Mouse (Mus musculus) limb, embryonic 14.5 days (tissue): ENCODE data around the gene Fastk. TPM values are rescaled to one million over a fixed set of nuclear protein-coding genes. Genes with fewer than 3 reads are reported as not detected.

Experiments used
- ATAC-seq: fragments of 200-750 bp; cut with Nextera tagmentation; 2 replicates; pipeline ENCODE4 v1.8.0; 2017; ENCODE audit warnings: low read depth, moderate number of reproducible peaks, moderate TSS enrichment; ENCODE audit not compliant: low FRiP score
- DNase-seq: peaks from one replicate; pipeline ENCODE4 v3.0.0-alpha.2; 2015; ENCODE audit warnings: low spot score
- H3K27ac ChIP-seq: fragments of 300-500 bp; sonication (generic); replicated peaks from 2 replicates; pipeline ENCODE4 v1.5.1; 2014; ENCODE audit warnings: low read depth, mild to moderate bottlenecking, low read length, moderate library complexity, mixed read lengths
- H3K27me3 ChIP-seq: fragments of 300-500 bp; sonication (generic); 2 replicates; pipeline ENCODE4 v1.6.1; 2014; ENCODE audit warnings: low read length, mixed read lengths; ENCODE audit not compliant: control insufficient read depth, insufficient read depth
- H3K36me3 ChIP-seq: fragments of 300-500 bp; sonication (generic); 2 replicates; pipeline ENCODE4 v1.6.1; 2014; ENCODE audit warnings: mild to moderate bottlenecking, low read length, moderate library complexity, mixed read lengths; ENCODE audit not compliant: control insufficient read depth, insufficient read depth
- H3K4me1 ChIP-seq: fragments of 300-500 bp; sonication (generic); 2 replicates; pipeline ENCODE4 v1.6.1; 2014; ENCODE audit warnings: antibody characterized with exemption, low read length, mixed read lengths; ENCODE audit not compliant: control insufficient read depth, insufficient read depth
- H3K4me2 ChIP-seq: fragments of 300-500 bp; sonication (generic); replicated peaks from 2 replicates; pipeline ENCODE4 v1.6.1; 2014; ENCODE audit warnings: low read depth, mild to moderate bottlenecking, low read length, moderate library complexity; ENCODE audit not compliant: severe bottlenecking
- H3K4me3 ChIP-seq: fragments of 300-500 bp; sonication (generic); replicated peaks from 2 replicates; pipeline ENCODE4 v1.5.1; 2014; ENCODE audit warnings: low read length
- H3K9ac ChIP-seq: fragments of 300-500 bp; sonication (generic); 2 replicates; pipeline ENCODE4 v1.6.1; 2014; ENCODE audit warnings: mild to moderate bottlenecking, low read depth, low read length, moderate library complexity; ENCODE audit not compliant: severe bottlenecking
- H3K9me3 ChIP-seq: fragments of 300-500 bp; sonication (generic); 2 replicates; pipeline ENCODE4 v1.6.1; 2016; ENCODE audit warnings: low read length; ENCODE audit not compliant: control insufficient read depth
- POLR2A ChIP-seq: fragments of 200-500 bp; IDR thresholded peaks from 2 replicates; pipeline ENCODE4 v1.8.0; 2012; ENCODE audit warnings: inconsistent platforms, mild to moderate bottlenecking, moderate library complexity, borderline replicate concordance; ENCODE audit not compliant: insufficient read depth, insufficient read length; ENCODE audit errors: extremely low read depth
- WGBS: fragments of 180-500 bp; shearing (Covaris S2); extraction: QIAGEN DNeasy Blood & Tissue Kit; methylation state at CpG from one replicate; pipeline ENCODE4 v1.1.7; 2014; 5-methylcytosine and 5-hydroxymethylcytosine counted together
- polyA plus RNA-seq, 2 experiments: library from polyadenylated mRNA; depleted of rRNA in 1 of 2; stranded (reverse) in 1 of 2; unstranded in 1 of 2; fragments of >200 nt; fragmentation: Nextera tagmentation in 1 of 2; extraction: Ambion mirVana in 1 of 2; gene quantifications; 2 replicates each; pipeline versions ENCODE4 v1.2.1 to v1.2.3; 2012 to 2014

Fastk gene
- polyA plus RNA-seq, 2 experiments, result 120 to 295 TPM

DNA sequence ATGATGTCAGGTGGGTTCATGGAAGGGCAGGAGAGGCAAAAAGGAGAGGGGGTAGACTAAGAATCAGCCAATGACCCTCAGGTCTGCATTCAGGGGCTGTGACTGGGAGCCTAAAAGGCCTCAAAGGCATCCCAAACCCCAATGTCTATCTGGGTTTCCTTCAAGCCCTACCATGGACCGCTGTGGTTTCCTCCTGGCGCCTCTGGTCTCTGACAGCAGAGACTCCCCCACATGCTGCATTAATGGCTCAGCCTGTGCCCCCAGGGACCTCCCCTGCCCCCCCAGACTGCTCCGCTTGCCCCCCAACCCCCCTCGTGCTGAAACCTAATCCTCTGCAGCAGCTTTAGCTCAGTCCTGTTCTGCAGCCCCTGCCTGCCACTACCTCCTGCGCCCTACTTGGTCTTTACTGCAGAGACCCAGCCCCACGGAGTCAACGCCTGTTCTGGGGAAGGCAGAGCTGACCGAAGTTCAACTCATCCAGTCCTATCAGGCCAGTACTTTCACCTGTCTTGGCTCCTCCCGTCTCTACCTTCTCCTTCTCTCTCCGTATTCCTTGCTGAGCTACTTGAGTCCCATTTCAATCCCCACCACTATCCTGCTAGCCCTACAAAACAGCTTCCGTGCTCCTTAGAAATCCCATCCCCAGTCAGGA is 31.9 kb downstream of the Fastk start, which contains the start of gene Asic3:
Gene Asic3, plus strand, starts transcription at position 351 of the 652 bp plus-strand sequence.
- H3K27ac ChIP-seq, result no peak within 1 kb of the TSS
- WGBS, result 27% methylated on average over 11 of the region's 11 CpGs
- no peaks in the 10 kb centered on the region for H3K9me3 ChIP-seq
- ATAC-seq, result no peak
- H3K4me2 ChIP-seq, result 0 out of 2 replicates have a peak within 1 kb of the TSS, but pooled peaks have one; percentile 11
- H3K4me1 ChIP-seq, result peaks cover 12% of the 10 kb centered on the region
- no peak for DNase-seq
- H3K27me3 ChIP-seq, result no peaks in the 10 kb centered on the region
- no peak within 1 kb of the TSS for H3K9ac ChIP-seq
- peaks cover 6% of the 10 kb centered on the region; the same call in 1 of the 2 replicates for H3K36me3 ChIP-seq
- no peak within 1 kb of the TSS for H3K4me3 ChIP-seq
- TF ChIP-seq POLR2A, result no peak

DNA sequence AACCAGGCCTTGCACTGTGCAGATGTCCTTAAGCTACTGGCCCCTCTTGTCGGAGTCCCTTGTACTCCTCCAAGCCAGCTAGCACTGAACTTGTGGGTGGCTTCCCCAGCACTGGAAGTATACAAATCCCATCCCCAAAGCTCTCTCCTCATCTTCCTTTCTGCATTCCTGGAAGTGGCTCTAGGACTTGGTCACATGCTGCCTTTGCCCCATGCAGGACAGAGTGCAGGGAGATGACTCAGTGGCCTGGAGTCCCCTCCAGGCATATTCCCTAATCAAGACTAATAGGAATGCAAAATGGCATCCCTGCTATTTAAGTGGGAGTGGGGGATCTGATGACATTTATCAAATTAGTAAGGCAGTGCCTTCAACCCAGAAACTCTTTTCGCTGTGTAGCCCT is 33.0 kb downstream of the Fastk start:
- 82% methylated on average over 2 of the region's 2 CpGs for WGBS
- H3K4me3 ChIP-seq, result no peak overlapping the region
- ATAC-seq (no peak), DNase-seq (no peak)
- H3K9me3 ChIP-seq, result no peaks in the 10 kb centered on the region
- peaks cover 12% of the 10 kb centered on the region for H3K4me1 ChIP-seq
- peaks cover 11% of the 10 kb centered on the region for H3K36me3 ChIP-seq
- no peak overlapping the region for H3K4me2 ChIP-seq
- no peak overlapping the region for H3K27ac ChIP-seq
- H3K27me3 ChIP-seq, result no peaks in the 10 kb centered on the region
- no peak overlapping the region for H3K9ac ChIP-seq
- TF ChIP-seq POLR2A, result no peak

DNA sequence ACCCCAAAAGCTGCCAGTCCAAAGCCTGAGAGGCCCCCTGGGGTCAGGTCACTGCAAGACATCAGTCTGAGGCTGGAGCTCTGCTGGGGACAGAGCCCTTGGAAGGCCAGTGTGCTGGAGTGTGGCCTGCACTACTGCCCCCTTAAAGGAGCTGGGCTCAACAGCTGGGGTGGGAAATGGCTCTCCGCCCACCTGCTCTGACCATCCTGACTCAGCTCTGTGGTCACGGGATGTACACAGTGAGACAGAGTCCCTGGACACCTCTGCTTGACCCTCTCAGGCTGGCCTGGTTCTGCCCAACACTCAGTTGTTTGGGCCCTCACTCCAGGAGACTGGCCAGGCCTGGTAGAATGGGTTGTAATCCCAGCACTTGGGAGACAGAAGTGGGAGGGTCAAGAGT is 35.6 kb downstream of the Fastk start:
- Histone ChIP-seq H3K4me2 (no peak overlapping the region), H3K27me3 (no peaks in the 10 kb centered on the region), H3K9ac (no peak overlapping the region), H3K4me3 (no peak overlapping the region), H3K27ac (no peak overlapping the region), H3K9me3 (no peaks in the 10 kb centered on the region), H3K36me3 (peaks cover 25% of the 10 kb centered on the region), H3K4me1 (peaks cover 12% of the 10 kb centered on the region)
- no peak for TF ChIP-seq POLR2A
- WGBS, result 92% methylated on average over 2 of the region's 2 CpGs
- no peak for ATAC-seq
- DNase-seq, result no peak

DNA sequence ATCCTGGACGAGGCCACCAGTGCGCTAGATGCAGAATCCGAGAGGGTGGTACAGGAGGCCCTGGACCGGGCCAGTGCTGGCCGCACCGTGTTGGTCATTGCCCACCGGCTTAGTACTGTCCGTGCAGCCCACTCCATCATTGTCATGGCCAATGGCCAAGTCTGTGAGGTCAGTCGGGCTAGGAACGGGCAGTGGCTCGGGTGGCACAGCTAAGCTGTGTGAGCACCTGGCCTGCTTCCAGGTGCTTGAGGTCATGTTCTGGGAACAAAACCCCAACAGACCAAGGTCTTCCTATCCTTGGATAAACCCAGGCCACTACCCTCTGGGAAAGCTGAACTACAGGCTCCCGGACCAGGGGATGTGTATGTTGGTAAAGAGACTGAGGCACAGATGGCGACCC is 36.4 kb downstream of the Fastk start:
- no peak for ATAC-seq
- no peaks in the 10 kb centered on the region for H3K9me3 ChIP-seq
- peaks cover 11% of the 10 kb centered on the region for H3K4me1 ChIP-seq
- TF ChIP-seq POLR2A, result no peak
- WGBS, result 91% methylated on average over 13 of the region's 13 CpGs
- no peak for DNase-seq
- no peak overlapping the region for H3K4me3 ChIP-seq
- no peak overlapping the region for H3K4me2 ChIP-seq
- no peaks in the 10 kb centered on the region for H3K27me3 ChIP-seq
- peaks cover 25% of the 10 kb centered on the region for H3K36me3 ChIP-seq
- no peak overlapping the region for H3K9ac ChIP-seq
- H3K27ac ChIP-seq, result no peak overlapping the region

DNA sequence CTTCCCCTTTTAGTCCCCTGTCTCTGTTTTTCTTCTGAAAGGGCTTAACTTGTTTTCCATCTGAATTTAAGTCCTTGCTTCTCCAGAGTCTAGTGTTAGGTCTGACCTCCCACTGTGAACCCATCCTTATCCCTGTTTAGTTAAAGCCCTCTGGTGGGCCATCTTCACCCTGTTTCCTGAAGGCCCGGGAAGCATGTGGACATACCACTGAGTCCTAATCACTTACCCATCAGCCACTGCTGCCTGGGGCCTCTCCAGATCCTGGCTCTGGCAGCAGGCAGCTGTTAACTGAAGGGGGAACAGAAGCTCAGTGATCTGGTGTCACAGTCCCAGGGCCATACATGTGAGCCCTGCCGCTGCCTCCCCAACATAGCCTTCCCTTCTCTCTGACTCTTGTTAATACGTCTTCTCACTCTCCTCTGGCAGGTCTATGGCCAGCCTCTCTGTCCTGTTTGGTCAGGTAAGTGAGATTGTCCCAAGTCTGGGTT is 39.7 kb downstream of the Fastk start:
- WGBS, result 61% methylated on average over 3 of the region's 3 CpGs
- Histone ChIP-seq H3K27me3 (no peaks in the 10 kb centered on the region), H3K4me3 (no peak overlapping the region), H3K4me1 (no peaks in the 10 kb centered on the region), H3K27ac (no peak overlapping the region), H3K4me2 (no peak overlapping the region), H3K36me3 (peaks cover 51% of the 10 kb centered on the region), H3K9me3 (no peaks in the 10 kb centered on the region), H3K9ac (no peak overlapping the region)
- no peak for DNase-seq
- TF ChIP-seq POLR2A, result no peak
- ATAC-seq, result no peak
